Mouse (Mus musculus) testis, adult 2 months (tissue): ENCODE results near the gene Prpf40a.

ENCODE experiments used
- CTCF ChIP-seq: fragments of 200-500 bp; IDR thresholded peaks from 2 replicates; pipeline ENCODE4 v1.5.1; 2012; ENCODE audit warnings: low read depth, mild to moderate bottlenecking, inconsistent platforms, low read length, moderate library complexity; ENCODE audit not compliant: control insufficient read depth, insufficient read depth, insufficient replicate concordance
- POLR2A ChIP-seq: fragments of 200-500 bp; IDR thresholded peaks from 2 replicates; pipeline ENCODE4 v1.6.1; 2012; ENCODE audit warnings: low read depth, mild to moderate bottlenecking, inconsistent platforms, low read length, moderate library complexity; ENCODE audit not compliant: control insufficient read depth

DNA sequence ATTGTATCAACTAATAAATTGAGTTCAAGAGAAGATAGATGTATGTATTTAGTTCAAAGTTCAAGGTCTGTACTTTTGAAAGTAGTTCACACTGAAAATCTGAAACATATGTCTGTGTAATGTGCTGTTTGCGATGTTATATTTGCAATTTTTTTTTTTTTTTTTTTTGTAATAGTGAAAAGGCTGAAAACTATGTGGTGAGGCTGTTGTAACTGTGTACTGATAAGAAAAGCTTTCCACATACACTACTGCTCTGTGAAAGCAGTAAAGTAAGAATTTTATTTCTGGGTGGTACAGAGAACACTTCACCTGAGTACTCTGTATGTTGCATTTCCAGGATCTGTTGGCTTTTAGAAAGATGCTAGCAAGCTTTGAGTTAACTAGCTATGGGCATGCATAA is 8.1 kb upstream of the Prpf40a start:
- TF ChIP-seq POLR2A (no peak), CTCF (no peak)
